Mouse (Mus musculus): ENCODE data around the gene Cdkn1c. TPM values are rescaled to one million over a fixed set of nuclear protein-coding genes. Genes with fewer than 3 reads are reported as not detected.
A peak's percentile ranks its signal among the peaks of the same experiment; 100 is the strongest.

Gene Cdkn1c
- polyA plus RNA-seq, 1 experiment from 2014 or later: 522 TPM

DNA sequence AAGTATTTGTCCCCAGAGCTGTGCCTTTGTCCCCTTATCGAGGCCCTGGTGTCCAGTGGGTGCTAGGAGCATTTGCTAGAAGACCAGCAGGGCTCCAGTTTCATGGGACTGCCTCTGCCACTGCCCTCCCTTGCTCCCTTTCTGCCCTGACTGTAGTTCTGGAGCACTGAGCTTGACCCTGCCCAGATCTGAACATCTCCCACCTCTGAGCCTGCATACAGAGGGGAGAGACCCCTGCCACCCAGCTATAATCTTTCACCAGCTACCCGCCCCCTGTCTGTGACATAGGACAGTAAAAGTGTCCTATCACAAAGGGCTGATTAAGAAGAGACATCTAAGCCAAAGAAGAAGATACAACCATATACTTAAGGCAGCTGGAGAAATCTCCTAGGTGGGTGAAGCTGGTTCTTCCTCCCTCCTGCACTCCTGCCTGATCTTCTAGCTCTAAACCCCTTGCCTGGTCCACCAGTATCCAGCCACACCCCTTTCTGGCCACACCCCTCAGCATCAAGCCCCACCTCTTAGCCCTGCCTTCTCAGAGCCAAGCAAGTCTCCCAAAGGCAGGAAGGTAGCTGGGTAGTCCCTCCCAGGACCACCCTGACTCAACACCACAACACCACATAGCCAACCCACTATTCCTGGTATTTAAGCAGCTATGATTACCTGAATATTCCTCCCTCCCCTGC is 31.9 kb downstream of the Cdkn1c start:
- Histone ChIP-seq H3K36me3 (ENCODE audit: control insufficient read depth, insufficient read depth, low read length) (no peaks in the 10 kb centered on the region), H3K27ac (ENCODE audit: low read length) (no peak overlapping the region), H3K4me2 (ENCODE audit: low read depth, low read length) (no peak overlapping the region), H3K4me1 (ENCODE audit: control insufficient read depth, insufficient read depth, low read length) (peaks cover 8% of the 10 kb centered on the region), H3K9ac (ENCODE audit: low read depth, low read length) (no peak overlapping the region), H3K27me3 (replicated peaks; ENCODE audit: control insufficient read depth, insufficient read depth, low read length) (no peaks in the 10 kb centered on the region), H3K9me3 (ENCODE audit: control insufficient read depth, low read length) (no peaks in the 10 kb centered on the region), H3K4me3 (ENCODE audit: low read length) (no peak overlapping the region)
- ATAC-seq: peak; percentile 57
- 70% methylated on average over 2 of the region's 2 CpGs for WGBS

DNA sequence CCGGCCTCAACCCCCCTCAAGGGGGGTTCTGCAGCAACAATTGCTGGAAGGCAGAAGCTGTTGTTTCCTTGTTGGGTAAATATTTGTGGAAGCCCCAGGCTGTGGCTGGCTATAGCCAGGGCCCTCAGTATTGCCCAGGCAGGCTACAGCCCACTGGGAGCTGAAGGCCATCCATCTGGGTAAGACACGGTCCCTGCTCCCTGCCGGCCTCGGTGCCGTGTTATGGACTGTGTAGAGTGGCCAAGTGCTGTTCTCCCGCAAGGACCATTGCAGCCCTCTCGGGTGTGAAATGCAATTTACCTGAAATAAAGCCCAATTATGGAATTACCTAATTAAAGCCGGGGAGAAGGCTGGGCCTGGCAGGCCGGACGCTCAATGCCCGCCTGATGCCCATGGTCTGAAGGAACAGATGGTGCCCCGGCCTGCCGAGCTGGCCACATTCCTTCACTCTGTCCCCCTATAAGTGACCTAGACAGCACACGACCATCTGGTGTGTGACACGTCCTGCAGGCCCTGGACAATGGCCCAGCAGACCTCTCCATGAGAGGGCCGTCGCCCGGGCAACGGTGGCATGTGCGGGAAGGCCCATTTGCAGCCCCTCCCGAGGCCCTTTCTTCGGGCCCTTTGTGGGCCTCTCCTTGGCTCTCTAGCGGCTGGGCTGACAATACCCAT is 32.6 kb downstream of the Cdkn1c start:
- Histone ChIP-seq H3K27ac (ENCODE audit: low read length) (no peak overlapping the region), H3K9me3 (ENCODE audit: control insufficient read depth, low read length) (no peaks in the 10 kb centered on the region), H3K4me2 (ENCODE audit: low read depth, low read length) (no peak overlapping the region), H3K4me3 (ENCODE audit: low read length) (no peak overlapping the region), H3K27me3 (replicated peaks; ENCODE audit: control insufficient read depth, insufficient read depth, low read length) (no peaks in the 10 kb centered on the region), H3K4me1 (ENCODE audit: control insufficient read depth, insufficient read depth, low read length) (peaks cover 8% of the 10 kb centered on the region), H3K9ac (ENCODE audit: low read depth, low read length) (no peak overlapping the region), H3K36me3 (ENCODE audit: control insufficient read depth, insufficient read depth, low read length) (no peaks in the 10 kb centered on the region)
- no peak for ATAC-seq
- WGBS: 61% methylated on average over 23 of the region's 23 CpGs

GRCm38 (mm10) chr7:143419585-143420160 is 41.2 kb downstream of the Cdkn1c start:
- H3K27ac ChIP-seq (ENCODE audit: low read length): peak overlapping the region; percentile 42
- no peak overlapping the region for H3K9ac ChIP-seq (ENCODE audit: low read depth, low read length)
- peaks cover 20% of the 10 kb centered on the region for H3K4me1 ChIP-seq (ENCODE audit: control insufficient read depth, insufficient read depth, low read length)
- no peaks in the 10 kb centered on the region for H3K27me3 ChIP-seq (replicated peaks; ENCODE audit: control insufficient read depth, insufficient read depth, low read length)
- WGBS: 60% methylated on average over 4 of the region's 4 CpGs
- H3K4me2 ChIP-seq (ENCODE audit: low read depth, low read length): no peak overlapping the region
- H3K9me3 ChIP-seq (ENCODE audit: control insufficient read depth, low read length): no peaks in the 10 kb centered on the region
- no peaks in the 10 kb centered on the region for H3K36me3 ChIP-seq (ENCODE audit: control insufficient read depth, insufficient read depth, low read length)
- no peak overlapping the region for H3K4me3 ChIP-seq (ENCODE audit: low read length)
- peak; percentile 83 for ATAC-seq

DNA sequence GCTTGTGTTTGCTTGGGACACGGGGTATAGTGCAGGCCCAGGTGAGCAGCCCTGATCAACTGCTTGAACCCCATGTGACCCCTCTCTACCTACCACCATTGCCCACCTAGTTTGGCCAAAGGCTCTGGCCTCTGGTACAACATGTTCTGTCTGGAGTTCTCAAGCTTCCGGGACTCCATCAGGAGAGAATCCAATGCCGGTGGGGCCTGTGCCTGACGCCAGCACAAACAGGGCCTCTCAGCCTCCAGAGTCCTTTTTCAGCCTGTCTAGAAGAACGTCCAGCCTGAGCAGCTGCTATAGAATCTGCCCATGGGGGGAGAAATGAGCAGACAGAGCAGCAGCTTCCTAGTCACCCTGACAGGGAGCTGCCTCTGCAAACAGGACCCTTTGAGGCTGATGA is 43.0 kb downstream of the Cdkn1c start:
- H3K4me2 ChIP-seq (ENCODE audit: low read depth, low read length): no peak overlapping the region
- H3K27me3 ChIP-seq (replicated peaks; ENCODE audit: control insufficient read depth, insufficient read depth, low read length): no peaks in the 10 kb centered on the region
- peak overlapping the region; percentile 2; the same call in 1 of the 2 replicates for H3K9ac ChIP-seq (ENCODE audit: low read depth, low read length)
- no peak overlapping the region for H3K4me3 ChIP-seq (ENCODE audit: low read length)
- H3K36me3 ChIP-seq (ENCODE audit: control insufficient read depth, insufficient read depth, low read length): no peaks in the 10 kb centered on the region
- no peaks in the 10 kb centered on the region for H3K9me3 ChIP-seq (ENCODE audit: control insufficient read depth, low read length)
- ATAC-seq: peak; percentile 18
- peak overlapping the region; percentile 51; the same call in 1 of the 2 replicates for H3K27ac ChIP-seq (ENCODE audit: low read length)
- H3K4me1 ChIP-seq (ENCODE audit: control insufficient read depth, insufficient read depth, low read length): peaks cover 22% of the 10 kb centered on the region
- 44% methylated on average over 5 of the region's 5 CpGs for WGBS

DNA sequence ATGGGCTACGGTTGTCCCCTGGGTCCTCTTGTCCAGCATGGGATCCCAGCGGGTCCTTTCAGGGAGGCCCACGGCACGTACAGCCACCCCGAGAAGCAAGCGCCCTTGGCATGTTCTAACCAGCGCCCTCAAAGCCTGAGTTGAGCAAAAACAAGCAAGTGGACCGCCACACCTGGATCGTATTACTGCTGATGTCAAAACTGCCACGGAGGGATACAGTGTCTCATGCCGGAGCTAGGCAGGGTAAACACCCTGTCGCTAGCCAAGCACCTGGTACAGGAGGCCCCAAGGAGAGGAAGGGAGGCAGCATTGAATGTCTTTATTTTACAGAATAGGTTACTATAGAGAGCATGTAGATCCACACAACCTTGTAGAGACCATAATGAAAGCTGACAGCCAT is 44.4 kb downstream of the Cdkn1c start:
- Histone ChIP-seq H3K4me3 (ENCODE audit: low read length) (no peak overlapping the region), H3K9me3 (ENCODE audit: control insufficient read depth, low read length) (no peaks in the 10 kb centered on the region), H3K4me2 (ENCODE audit: low read depth, low read length) (no peak overlapping the region), H3K27me3 (replicated peaks; ENCODE audit: control insufficient read depth, insufficient read depth, low read length) (no peaks in the 10 kb centered on the region), H3K9ac (ENCODE audit: low read depth, low read length) (no peak overlapping the region), H3K4me1 (ENCODE audit: control insufficient read depth, insufficient read depth, low read length) (peaks cover 22% of the 10 kb centered on the region), H3K27ac (ENCODE audit: low read length) (no peak overlapping the region), H3K36me3 (ENCODE audit: control insufficient read depth, insufficient read depth, low read length) (no peaks in the 10 kb centered on the region)
- WGBS: 78% methylated on average over 12 of the region's 12 CpGs
- ATAC-seq: no peak

- peak overlapping the region; percentile 1; the same call in 1 of the 2 replicates for H3K27ac ChIP-seq (ENCODE audit: low read length)
- ATAC-seq: no peak
- H3K4me3 ChIP-seq (ENCODE audit: low read length): no peak overlapping the region
- no peaks in the 10 kb centered on the region for H3K36me3 ChIP-seq (ENCODE audit: control insufficient read depth, insufficient read depth, low read length)
- peak overlapping the region; percentile 41 for H3K9ac ChIP-seq (ENCODE audit: low read depth, low read length)
- H3K4me1 ChIP-seq (ENCODE audit: control insufficient read depth, insufficient read depth, low read length): peaks cover 22% of the 10 kb centered on the region
- H3K27me3 ChIP-seq (replicated peaks; ENCODE audit: control insufficient read depth, insufficient read depth, low read length): no peaks in the 10 kb centered on the region
- WGBS: 34% methylated on average over 4 of the region's 4 CpGs
- no peaks in the 10 kb centered on the region for H3K9me3 ChIP-seq (ENCODE audit: control insufficient read depth, low read length)
- no peak overlapping the region for H3K4me2 ChIP-seq (ENCODE audit: low read depth, low read length)
Measured at GRCm38 (mm10) chr7:143415070-143415469, 45.8 kb downstream of the Cdkn1c start.

DNA sequence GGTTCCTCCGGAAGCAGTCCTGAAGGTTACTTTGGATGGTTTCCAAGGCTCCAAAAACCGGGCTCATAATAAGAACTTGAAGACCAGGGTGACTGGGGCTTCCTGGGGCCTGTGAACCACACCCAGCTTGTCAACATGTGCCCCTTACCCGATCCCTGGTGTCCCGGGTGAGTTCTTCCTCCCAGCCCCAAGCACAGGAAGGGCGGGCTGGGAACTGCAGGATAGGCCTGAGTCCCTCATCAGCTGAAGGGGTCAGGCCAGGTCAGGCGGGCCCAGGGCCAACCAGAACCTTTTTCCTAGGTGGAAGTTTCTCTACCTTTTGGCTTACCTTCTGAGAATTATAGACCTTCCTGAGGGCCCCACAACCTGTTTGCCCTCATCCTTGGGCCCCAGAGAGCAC is 48.2 kb downstream of the Cdkn1c start:
- Histone ChIP-seq H3K4me1 (ENCODE audit: control insufficient read depth, insufficient read depth, low read length) (peaks cover 31% of the 10 kb centered on the region), H3K27ac (ENCODE audit: low read length) (no peak overlapping the region), H3K9ac (ENCODE audit: low read depth, low read length) (no peak overlapping the region), H3K36me3 (ENCODE audit: control insufficient read depth, insufficient read depth, low read length) (no peaks in the 10 kb centered on the region), H3K4me2 (ENCODE audit: low read depth, low read length) (no peak overlapping the region), H3K4me3 (ENCODE audit: low read length) (no peak overlapping the region), H3K27me3 (replicated peaks; ENCODE audit: control insufficient read depth, insufficient read depth, low read length) (no peaks in the 10 kb centered on the region), H3K9me3 (ENCODE audit: control insufficient read depth, low read length) (no peaks in the 10 kb centered on the region)
- no peak for ATAC-seq
- 69% methylated on average over 6 of the region's 6 CpGs for WGBS

DNA sequence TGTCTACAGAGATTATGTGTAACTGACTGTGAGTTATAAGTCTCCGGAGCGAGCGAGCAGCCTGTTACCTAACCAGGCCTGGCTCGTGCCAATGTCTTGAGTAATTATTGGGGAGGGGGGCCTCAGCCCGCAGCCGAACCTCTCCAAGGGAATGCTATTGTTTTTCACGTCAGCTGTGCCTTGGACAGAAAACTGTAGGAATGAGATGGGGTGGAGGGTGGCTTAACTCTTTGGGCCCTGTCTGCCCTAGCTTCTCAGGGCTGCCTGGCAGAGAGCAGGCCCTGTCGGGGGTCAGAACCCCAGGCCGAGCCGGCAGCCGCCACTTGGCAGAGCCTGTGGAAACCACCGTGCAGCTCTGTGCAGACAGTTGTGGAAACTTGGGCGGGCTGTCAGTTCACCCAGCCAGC is 52.2 kb downstream of the Cdkn1c start:
- H3K4me2 ChIP-seq (ENCODE audit: low read depth, low read length): 0 out of 2 replicates have a peak overlapping the region, but pooled peaks have one; percentile 25
- peaks cover 26% of the 10 kb centered on the region for H3K4me1 ChIP-seq (ENCODE audit: control insufficient read depth, insufficient read depth, low read length)
- H3K9ac ChIP-seq (ENCODE audit: low read depth, low read length): peak overlapping the region; percentile 45; the same call in 1 of the 2 replicates
- no peaks in the 10 kb centered on the region for H3K9me3 ChIP-seq (ENCODE audit: control insufficient read depth, low read length)
- H3K27me3 ChIP-seq (replicated peaks; ENCODE audit: control insufficient read depth, insufficient read depth, low read length): no peaks in the 10 kb centered on the region
- H3K27ac ChIP-seq (ENCODE audit: low read length): peak overlapping the region; percentile 79
- H3K36me3 ChIP-seq (ENCODE audit: control insufficient read depth, insufficient read depth, low read length): no peaks in the 10 kb centered on the region
- WGBS: 34% methylated on average over 13 of the region's 13 CpGs
- no peak overlapping the region for H3K4me3 ChIP-seq (ENCODE audit: low read length)
- ATAC-seq: no peak; the same call in none of the 2 replicates

All from intestine, embryonic 16.5 days (tissue).